Mouse (Mus musculus) fibroblast of lung, adult 2 months (primary cell): ENCODE data around the gene Olfr945.

Source experiments
- DNase-seq: peaks from one replicate; pipeline ENCODE4 v3.0.0-alpha.2; 2011; ENCODE audit warnings: low read depth

Gene Olfr945

GRCm38 (mm10) chr9:39276718-39277117, at the start of gene Olfr945:
TSS of gene Olfr945 (minus strand) at chr9:39276818.
- no peak for DNase-seq

- DNase-seq, result no peak
Observed at GRCm38 (mm10) chr9:39325945-39326344, 49.3 kb upstream of the Olfr945 start, which contains the start of gene Olfr948. TSS of gene Olfr948 (minus strand) at chr9:39326045.

- no peak for DNase-seq
Observed at GRCm38 (mm10) chr9:39287136-39287535, 10.5 kb upstream of the Olfr945 start.

- no peak for DNase-seq
Observed at GRCm38 (mm10) chr9:39249894-39250293, 26.7 kb downstream of the Olfr945 start, which contains the start of gene Olfr1537. TSS of gene Olfr1537 (minus strand) at chr9:39249994.
